Mouse (Mus musculus): ENCODE results near the gene Mturn. TPM values are rescaled to one million over a fixed set of nuclear protein-coding genes. Genes with fewer than 3 reads are reported as not detected.

Mturn gene
- polyA plus RNA-seq, 1 experiment from 2014 or later: 2.5 TPM

DNA sequence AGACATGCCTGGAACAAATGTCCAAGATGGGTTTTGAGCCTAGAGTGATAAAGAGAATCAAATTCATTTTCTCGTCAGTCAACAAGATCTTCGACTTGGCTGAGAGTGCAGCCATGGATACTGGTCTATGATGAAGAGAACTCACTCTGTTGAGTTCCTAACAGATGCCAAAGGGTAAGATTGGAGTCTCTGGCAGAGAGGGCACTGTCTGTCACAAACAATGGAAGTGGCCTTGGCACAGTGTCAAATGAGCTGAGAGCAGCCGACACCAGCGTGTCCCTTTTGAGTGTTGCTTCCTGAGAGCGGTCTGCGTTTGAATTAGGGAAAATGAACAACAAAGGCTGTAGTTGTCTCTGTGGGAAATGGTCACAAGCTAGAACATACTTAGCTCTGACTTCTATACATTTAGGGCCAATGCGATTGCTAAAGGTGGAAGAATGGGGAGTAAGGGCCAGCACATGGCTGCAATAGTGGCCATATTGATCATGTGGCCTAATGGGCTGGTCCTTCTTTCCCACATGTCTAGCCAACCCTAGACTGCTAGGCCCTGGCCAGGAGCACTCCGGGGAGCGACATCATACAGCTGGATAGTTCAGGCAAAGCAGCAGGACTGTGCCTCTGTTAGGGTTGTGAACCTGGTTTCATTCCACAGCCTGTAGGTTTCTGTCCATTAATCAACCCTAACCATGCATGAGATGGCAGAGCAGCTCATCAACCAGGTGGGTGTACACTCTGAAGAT lies 39.3 kb downstream of the Mturn start:
- H3K4me2 ChIP-seq (replicated peaks; ENCODE audit: low read depth): no peak overlapping the region
- ATAC-seq: no peak
- no peaks in the 10 kb centered on the region for H3K36me3 ChIP-seq (ENCODE audit: control insufficient read depth, insufficient read depth)
- H3K27ac ChIP-seq (ENCODE audit: low read depth, low read length): no peak overlapping the region
- no peak overlapping the region for H3K4me3 ChIP-seq (ENCODE audit: low read depth, low read length)
- no peaks in the 10 kb centered on the region for H3K9me3 ChIP-seq (ENCODE audit: control insufficient read depth)
- whole genome bisulfite sequencing: 79% methylated on average over 9 of the region's 9 CpGs
- TF ChIP-seq CTCF (IDR thresholded peaks at IDR 0.05; ENCODE audit: low read depth): no peak
- H3K27me3 ChIP-seq (replicated peaks; ENCODE audit: control insufficient read depth, insufficient read depth, low read length): no peaks in the 10 kb centered on the region
- no peaks in the 10 kb centered on the region for H3K4me1 ChIP-seq (replicated peaks; ENCODE audit: control insufficient read depth, insufficient read depth, low read length)
- H3K9ac ChIP-seq (ENCODE audit: low read depth, low read length): no peak overlapping the region

DNA sequence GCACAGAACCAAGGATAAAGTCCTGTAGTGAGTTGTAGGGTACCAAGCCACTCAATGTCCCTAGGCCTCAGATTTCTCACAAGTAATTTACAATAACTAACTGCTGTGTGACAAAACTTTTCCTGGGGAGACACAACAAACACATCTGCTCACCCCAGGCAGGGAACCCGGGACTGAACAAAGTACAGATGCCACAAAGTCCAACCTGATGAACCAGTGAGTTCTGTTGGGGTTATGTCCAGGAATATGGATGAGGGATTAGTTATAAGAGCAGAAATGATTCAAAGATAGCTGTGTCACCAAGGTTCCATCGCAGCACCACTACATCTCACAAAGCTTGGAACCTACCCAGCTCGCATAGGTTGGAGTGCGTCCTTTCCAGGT lies 39.8 kb downstream of the Mturn start:
- 90% methylated on average over 4 of the region's 4 CpGs for WGBS
- Histone ChIP-seq H3K36me3 (ENCODE audit: control insufficient read depth, insufficient read depth) (no peaks in the 10 kb centered on the region), H3K9ac (ENCODE audit: low read depth, low read length) (no peak overlapping the region), H3K4me2 (replicated peaks; ENCODE audit: low read depth) (no peak overlapping the region), H3K27ac (ENCODE audit: low read depth, low read length) (no peak overlapping the region), H3K4me1 (replicated peaks; ENCODE audit: control insufficient read depth, insufficient read depth, low read length) (no peaks in the 10 kb centered on the region), H3K4me3 (ENCODE audit: low read depth, low read length) (no peak overlapping the region), H3K27me3 (replicated peaks; ENCODE audit: control insufficient read depth, insufficient read depth, low read length) (no peaks in the 10 kb centered on the region), H3K9me3 (ENCODE audit: control insufficient read depth) (no peaks in the 10 kb centered on the region)
- TF ChIP-seq CTCF (IDR thresholded peaks at IDR 0.05; ENCODE audit: low read depth): no peak
- no peak for ATAC-seq

DNA sequence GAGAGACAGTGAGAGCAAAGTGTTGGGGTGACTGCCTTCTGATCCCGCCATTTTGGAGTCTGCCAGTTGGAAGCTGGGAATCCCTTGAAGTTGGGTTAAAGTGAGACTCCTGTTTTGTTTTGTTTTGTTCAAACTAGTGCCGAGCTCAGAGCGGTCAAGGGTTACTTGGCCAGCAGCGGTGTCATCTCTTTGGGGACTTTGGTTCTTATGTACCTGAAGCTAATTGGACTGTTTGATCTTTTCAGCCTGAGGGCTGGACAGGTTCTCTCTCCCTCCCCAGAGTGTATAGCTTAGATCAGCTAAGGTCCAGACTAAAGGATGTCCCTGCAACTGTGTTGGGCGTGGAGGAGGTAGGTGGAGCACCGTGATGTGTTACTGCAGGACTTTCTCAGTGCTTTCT lies 44.9 kb downstream of the Mturn start:
- no peaks in the 10 kb centered on the region for H3K9me3 ChIP-seq (ENCODE audit: control insufficient read depth)
- no peak for ATAC-seq
- H3K27ac ChIP-seq (ENCODE audit: low read depth, low read length): no peak overlapping the region
- no peak overlapping the region for H3K4me3 ChIP-seq (ENCODE audit: low read depth, low read length)
- H3K27me3 ChIP-seq (replicated peaks; ENCODE audit: control insufficient read depth, insufficient read depth, low read length): no peaks in the 10 kb centered on the region
- H3K4me1 ChIP-seq (replicated peaks; ENCODE audit: control insufficient read depth, insufficient read depth, low read length): no peaks in the 10 kb centered on the region
- H3K4me2 ChIP-seq (replicated peaks; ENCODE audit: low read depth): no peak overlapping the region
- no peak for TF ChIP-seq CTCF (IDR thresholded peaks at IDR 0.05; ENCODE audit: low read depth)
- WGBS: 79% methylated on average over 6 of the region's 6 CpGs
- no peaks in the 10 kb centered on the region for H3K36me3 ChIP-seq (ENCODE audit: control insufficient read depth, insufficient read depth)
- no peak overlapping the region for H3K9ac ChIP-seq (ENCODE audit: low read depth, low read length)

DNA sequence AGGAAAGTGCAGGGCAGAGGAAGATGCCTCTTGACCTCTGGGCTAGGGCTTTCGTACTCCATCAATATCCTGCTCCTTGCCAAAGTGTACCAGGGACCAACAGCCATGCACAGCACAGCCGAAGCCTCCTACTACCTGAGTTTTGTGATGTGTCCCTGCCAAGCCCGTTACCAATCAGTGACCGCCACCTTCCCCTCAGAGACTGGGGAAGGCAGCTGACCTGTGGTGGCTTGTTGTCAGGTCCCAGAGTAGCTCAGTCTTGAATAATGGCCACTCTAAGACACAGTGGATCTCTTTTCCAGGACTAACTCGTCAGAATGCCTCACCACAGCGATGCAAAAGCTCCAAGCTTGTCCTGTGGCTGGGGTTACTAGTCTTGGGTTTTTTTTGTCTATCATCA lies 45.4 kb downstream of the Mturn start:
- Histone ChIP-seq H3K4me3 (ENCODE audit: low read depth, low read length) (no peak overlapping the region), H3K4me1 (replicated peaks; ENCODE audit: control insufficient read depth, insufficient read depth, low read length) (no peaks in the 10 kb centered on the region), H3K9ac (ENCODE audit: low read depth, low read length) (no peak overlapping the region), H3K9me3 (ENCODE audit: control insufficient read depth) (no peaks in the 10 kb centered on the region), H3K4me2 (replicated peaks; ENCODE audit: low read depth) (no peak overlapping the region), H3K27me3 (replicated peaks; ENCODE audit: control insufficient read depth, insufficient read depth, low read length) (no peaks in the 10 kb centered on the region), H3K27ac (ENCODE audit: low read depth, low read length) (no peak overlapping the region), H3K36me3 (ENCODE audit: control insufficient read depth, insufficient read depth) (no peaks in the 10 kb centered on the region)
- ATAC-seq: no peak
- TF ChIP-seq CTCF (IDR thresholded peaks at IDR 0.05; ENCODE audit: low read depth): no peak
- 83% methylated on average over 6 of the region's 6 CpGs for WGBS

DNA sequence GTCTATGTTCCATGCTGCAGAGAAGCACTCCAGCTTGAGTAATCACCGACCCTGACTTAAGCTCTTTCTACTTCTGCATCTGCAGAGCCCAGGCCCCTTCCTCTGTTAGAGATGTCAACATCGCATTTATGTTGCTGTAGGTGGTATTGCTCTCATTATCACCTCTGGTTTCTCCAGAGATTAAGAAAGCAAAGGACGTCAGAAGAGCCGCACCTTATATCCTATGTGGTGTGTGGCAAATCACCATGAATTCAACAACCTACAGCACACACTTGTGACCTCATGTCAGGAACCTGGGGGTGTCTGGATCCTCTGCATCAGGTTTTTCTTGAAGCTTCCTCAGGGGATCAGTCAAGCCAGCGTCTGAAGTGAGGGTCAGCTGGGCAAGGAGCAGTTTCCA lies 46.0 kb downstream of the Mturn start:
- Histone ChIP-seq H3K9ac (ENCODE audit: low read depth, low read length) (no peak overlapping the region), H3K9me3 (ENCODE audit: control insufficient read depth) (no peaks in the 10 kb centered on the region), H3K27me3 (replicated peaks; ENCODE audit: control insufficient read depth, insufficient read depth, low read length) (no peaks in the 10 kb centered on the region), H3K4me3 (ENCODE audit: low read depth, low read length) (no peak overlapping the region), H3K36me3 (ENCODE audit: control insufficient read depth, insufficient read depth) (no peaks in the 10 kb centered on the region), H3K4me1 (replicated peaks; ENCODE audit: control insufficient read depth, insufficient read depth, low read length) (no peaks in the 10 kb centered on the region), H3K27ac (ENCODE audit: low read depth, low read length) (no peak overlapping the region), H3K4me2 (replicated peaks; ENCODE audit: low read depth) (no peak overlapping the region)
- no peak for ATAC-seq
- WGBS: 83% methylated on average over 5 of the region's 5 CpGs
- no peak for TF ChIP-seq CTCF (IDR thresholded peaks at IDR 0.05; ENCODE audit: low read depth)

DNA sequence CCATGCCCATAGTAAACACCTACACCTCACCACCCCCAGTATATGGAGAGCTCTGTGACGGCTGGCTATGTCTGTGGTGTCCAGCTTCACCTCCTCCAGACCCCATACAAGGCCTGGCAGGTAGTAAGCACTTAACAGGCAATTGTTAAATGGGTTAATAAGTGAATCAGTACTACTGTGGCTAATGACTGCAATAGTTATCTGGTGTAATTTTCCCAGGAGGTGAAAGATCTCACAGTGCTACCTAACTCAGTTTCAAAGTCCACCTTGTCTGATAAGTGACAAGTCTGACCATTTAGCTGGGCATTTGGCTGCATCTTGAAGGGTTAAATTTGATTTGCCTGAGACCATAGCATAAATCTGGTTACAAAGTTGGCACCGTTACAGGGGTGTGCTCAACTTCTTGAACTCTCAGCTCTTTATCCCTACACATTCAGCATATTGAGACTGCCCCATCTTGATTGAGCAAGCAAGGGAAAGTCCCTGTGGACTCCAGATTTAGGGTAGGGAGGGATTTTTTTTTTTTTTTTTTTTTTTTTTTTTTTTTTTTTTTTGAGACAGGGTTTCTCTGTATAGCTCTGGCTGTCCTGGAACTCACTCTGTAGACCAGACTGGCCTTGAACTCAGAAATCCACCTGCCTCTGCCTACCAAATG lies 48.2 kb downstream of the Mturn start:
- 60% methylated on average over 2 of the region's 2 CpGs for WGBS

More for the DNA sequence above, 48.2 kb downstream of the Mturn start:
- Histone ChIP-seq H3K9me3 (ENCODE audit: control insufficient read depth) (no peaks in the 10 kb centered on the region), H3K4me2 (replicated peaks; ENCODE audit: low read depth) (no peak overlapping the region), H3K27ac (ENCODE audit: low read depth, low read length) (no peak overlapping the region), H3K4me3 (ENCODE audit: low read depth, low read length) (no peak overlapping the region), H3K36me3 (ENCODE audit: control insufficient read depth, insufficient read depth) (no peaks in the 10 kb centered on the region), H3K9ac (ENCODE audit: low read depth, low read length) (no peak overlapping the region), H3K4me1 (replicated peaks; ENCODE audit: control insufficient read depth, insufficient read depth, low read length) (no peaks in the 10 kb centered on the region), H3K27me3 (replicated peaks; ENCODE audit: control insufficient read depth, insufficient read depth, low read length) (no peaks in the 10 kb centered on the region)
- ATAC-seq: no peak
- TF ChIP-seq CTCF (IDR thresholded peaks at IDR 0.05; ENCODE audit: low read depth): no peak

Measured in intestine, postnatal 0 days (tissue).